Mouse (Mus musculus): Measurements from ENCODE around the gene Bcat2.

The Bcat2 gene

GRCm38 (mm10) chr7:45587631-45588592 is 18.0 kb downstream of the Bcat2 start:
- no peak for DNase-seq (ENCODE audit: low spot score in 2 of 2)

DNA sequence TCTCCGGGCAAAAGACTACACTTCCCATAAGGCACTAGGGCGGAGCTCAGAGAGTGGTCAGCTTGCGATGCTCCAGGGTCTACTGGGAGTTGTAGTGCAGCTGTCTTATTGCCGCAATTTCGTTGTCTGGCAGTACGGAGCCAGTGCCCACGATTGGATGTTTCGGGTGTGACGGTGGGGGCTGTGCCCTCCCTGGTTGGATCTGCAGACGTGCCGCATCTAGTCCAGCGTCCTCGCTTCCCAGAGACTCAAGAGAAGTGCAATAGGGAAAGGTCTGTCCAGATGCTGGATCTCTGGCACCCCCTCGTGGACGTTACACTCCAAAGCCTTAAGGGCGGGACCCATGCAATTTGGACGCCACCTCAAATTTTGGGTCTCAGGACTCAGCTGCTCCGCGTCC is 19.2 kb downstream of the Bcat2 start:
- peak; percentile 96 to 98 for DNase-seq (ENCODE audit: low spot score in 2 of 2)

- no peak for DNase-seq (ENCODE audit: low spot score in 2 of 2)
Observed at GRCm38 (mm10) chr7:45589898-45590297, 19.9 kb downstream of the Bcat2 start.

DNA sequence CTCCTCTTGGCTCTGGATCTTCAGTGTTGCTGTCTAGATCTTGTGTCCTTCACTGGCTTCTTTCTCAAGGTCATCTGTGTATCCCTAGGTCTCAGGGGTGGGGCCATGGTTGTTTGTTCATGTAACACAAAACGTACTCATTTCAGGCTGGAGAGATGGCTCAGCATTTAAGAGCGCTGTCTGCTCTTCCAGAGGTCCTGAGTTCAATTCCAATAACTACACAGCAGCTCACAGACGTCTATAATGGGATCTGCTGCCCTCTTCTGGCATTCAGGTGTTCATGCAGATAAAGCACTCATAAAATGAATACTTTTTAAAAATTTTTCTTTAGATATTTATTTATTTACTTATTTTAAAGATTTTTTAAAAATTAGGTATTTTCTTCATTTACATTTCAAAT is 20.9 kb downstream of the Bcat2 start:
- DNase-seq (ENCODE audit: low spot score in 2 of 2) = no peak

DNA sequence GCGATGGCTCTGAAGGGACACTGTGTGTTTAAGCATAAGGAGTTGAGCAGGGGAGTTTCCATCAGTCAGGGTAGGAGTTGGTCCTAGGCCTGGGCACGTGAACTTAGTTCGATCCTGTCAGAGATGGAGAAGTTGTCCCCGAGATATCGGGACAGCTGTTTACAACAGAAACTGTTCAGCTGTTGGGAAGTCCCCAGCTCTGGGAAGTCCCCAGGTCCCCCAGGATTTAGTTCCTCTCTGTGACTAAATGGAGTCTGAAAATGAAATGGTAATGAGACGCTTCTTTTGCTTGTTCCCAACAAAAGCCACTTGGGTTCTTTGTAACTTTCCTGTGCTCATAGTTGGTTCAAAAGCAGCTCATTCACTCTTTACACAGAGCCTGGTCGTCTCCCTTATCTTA is 21.9 kb downstream of the Bcat2 start:
- no peak for DNase-seq (ENCODE audit: low spot score in 2 of 2)

- peak; percentile 62 to 80 for DNase-seq (ENCODE audit: low spot score in 2 of 2)
Observed at GRCm38 (mm10) chr7:45593118-45593815, 23.3 kb downstream of the Bcat2 start.

GRCm38 (mm10) chr7:45595176-45595575 is 25.2 kb downstream of the Bcat2 start:
- no peak for DNase-seq (ENCODE audit: low spot score in 2 of 2)

DNA sequence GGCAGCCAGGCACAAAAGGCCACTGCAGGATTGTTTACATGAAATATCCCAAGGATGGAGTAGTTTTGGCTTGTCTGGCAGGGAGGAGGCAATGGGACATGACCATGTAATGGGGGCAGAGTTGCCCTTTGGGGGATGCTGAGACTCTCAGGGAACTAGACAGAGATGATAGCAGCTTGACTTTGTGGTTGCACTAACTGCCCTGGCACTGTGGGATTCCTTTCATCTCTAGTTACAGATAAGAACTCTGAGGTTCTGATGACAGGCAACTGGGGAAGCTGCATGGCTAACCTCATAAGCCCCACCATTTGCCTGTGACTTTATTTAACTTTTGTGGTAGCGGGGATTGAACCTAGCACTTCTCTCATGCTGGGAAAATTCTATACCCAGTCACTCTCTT is 26.2 kb downstream of the Bcat2 start:
- no peak for DNase-seq (ENCODE audit: low spot score in 2 of 2)

DNA sequence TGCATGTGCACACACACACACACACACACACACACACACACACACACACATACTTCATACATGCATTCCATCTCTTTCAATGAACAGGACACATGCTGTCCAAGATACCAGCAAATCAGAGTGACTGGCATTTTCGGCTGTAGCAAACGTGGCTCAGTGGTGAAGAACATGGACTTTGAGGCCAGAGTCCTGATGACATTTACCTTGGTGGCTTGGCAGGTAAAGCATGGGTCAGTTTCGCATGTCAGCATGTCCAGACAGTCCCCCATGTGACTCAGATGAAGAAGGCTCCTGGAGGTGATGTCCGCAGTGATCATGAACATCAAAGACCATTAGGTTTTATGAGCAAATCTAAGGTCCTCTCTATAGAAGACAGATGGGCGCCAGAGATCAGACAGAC is 27.1 kb downstream of the Bcat2 start:
- DNase-seq (ENCODE audit: low spot score in 2 of 2) = no peak

GRCm38 (mm10) chr7:45597527-45597926 is 27.6 kb downstream of the Bcat2 start:
- DNase-seq (ENCODE audit: low spot score in 2 of 2) = no peak

GRCm38 (mm10) chr7:45598960-45599879 is 29.3 kb downstream of the Bcat2 start:
- DNase-seq (ENCODE audit: low spot score in 2 of 2) = no peak

DNA sequence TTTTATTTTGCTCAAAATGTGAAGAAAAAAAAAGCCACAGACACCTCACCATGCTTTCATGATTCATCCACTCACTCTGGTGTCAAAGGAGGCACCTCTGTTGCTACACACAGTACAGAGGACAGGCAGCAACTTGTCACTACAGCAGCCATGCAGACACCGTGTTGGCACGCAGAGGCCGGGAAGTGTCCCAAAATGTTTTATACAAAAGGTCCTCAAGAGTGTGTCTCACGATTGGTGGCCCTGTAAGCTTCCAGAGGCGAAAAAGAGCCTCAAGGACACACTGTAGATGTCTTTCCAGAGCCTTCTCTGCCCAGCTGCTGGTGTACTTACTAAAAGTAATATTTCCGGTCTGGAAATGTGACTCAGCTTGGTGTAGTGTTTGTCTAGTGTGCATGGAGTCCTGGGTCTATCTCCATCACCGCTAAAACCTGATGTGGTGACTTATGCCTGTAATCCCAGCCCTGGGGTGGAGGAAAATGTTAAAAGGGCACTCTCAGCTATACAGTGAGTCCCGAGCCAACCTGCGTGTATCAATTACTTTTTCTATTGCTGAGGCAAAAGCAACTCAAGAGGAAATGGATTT is 35.8 kb downstream of the Bcat2 start:
- no peak for DNase-seq (ENCODE audit: low spot score in 2 of 2)

- no peak for DNase-seq (ENCODE audit: low spot score in 2 of 2)
Observed at GRCm38 (mm10) chr7:45609511-45609910, 39.6 kb downstream of the Bcat2 start.

DNA sequence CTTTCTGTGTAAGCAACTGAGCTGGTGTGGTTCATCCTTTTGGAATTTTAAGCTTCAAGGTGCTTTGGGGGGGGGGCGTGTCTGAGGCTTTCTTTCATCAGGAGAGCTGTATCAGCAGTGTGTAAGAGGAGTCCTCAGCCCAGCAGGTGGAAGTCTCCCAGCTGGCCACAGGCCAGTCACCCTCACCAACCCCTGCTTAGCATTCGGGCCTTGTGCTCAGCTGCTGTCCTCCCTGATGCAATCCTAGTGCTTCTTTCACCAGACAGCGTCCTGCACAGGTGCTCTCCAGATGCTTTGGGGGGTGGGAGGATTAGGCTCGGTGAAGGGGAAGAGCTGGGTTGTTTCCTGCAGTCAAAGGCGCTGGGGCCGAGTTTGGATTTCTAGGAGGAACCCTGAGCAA is 46.3 kb downstream of the Bcat2 start:
- no peak for DNase-seq (ENCODE audit: low spot score in 2 of 2)

DNA sequence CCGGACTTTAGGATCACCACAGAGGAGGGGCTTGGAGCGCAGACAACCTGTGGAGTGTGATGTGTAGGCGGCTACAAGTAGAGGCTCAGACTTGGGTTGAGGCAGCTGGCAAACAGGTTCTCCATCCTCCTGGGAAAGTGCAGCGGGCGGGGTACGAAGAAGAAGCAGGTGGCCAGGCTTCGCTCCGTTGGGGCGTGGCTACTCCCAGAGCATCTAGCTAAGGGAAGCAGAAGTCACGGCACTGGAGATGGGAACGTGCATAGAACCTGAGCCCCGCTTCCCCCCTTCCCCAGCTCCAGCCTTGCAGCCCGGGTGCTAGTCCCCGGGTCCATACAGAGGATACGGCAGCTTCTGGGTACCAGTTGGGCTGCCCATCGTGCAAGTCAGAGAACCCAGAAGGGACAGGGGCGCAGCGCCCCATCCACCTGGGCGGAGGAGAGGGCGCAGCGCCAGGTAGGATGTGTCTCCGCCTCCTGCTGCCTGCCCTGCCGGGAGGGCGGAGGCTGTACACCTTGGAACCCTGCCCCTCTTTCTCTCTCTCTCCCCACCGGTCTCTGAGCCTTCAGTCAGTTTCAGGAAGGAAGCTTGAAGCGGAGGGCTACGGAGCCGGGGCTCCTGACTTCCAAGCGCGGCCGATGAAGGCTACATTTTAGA is 47.2 kb downstream of the Bcat2 start, which contains the start of gene Fut1:
Gene Fut1, plus strand, starts transcription at position 248 of the 654 bp plus-strand sequence.
- DNase-seq (ENCODE audit: low spot score in 2 of 2) = no peak

GRCm38 (mm10) chr7:45618316-45618715 is 48.4 kb downstream of the Bcat2 start:
- no peak for DNase-seq (ENCODE audit: low spot score in 2 of 2)

- DNase-seq (ENCODE audit: low spot score in 2 of 2) = no peak
Observed at GRCm38 (mm10) chr7:45619592-45619991, 49.6 kb downstream of the Bcat2 start.

DNA sequence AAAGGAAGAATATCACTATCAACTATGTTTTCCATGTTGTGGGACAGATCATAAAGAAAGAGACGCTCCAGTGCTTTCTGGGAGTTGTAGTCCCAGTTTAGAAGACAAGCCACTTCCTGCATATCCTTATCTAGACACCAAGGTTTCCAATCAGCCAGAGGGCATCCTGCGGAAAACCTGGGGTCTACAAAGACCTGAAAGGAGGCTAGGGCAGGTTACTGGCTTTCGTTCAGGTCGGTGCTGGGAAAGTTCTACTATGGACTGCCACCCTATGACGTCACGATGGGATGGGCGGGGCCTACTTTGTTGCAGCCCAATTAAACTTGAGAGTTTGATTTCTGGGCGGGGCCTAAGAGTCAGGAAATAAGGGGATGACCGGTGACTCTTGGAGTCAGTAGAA is 51.5 kb downstream of the Bcat2 start, which contains the start of gene Izumo1:
Gene Izumo1, plus strand, starts transcription at position 369 of the 400 bp plus-strand sequence.
- DNase-seq (ENCODE audit: low spot score in 2 of 2) = no peak

- DNase-seq (ENCODE audit: low spot score in 2 of 2) = no peak
Observed at GRCm38 (mm10) chr7:45623507-45623906, 53.6 kb downstream of the Bcat2 start.

DNA sequence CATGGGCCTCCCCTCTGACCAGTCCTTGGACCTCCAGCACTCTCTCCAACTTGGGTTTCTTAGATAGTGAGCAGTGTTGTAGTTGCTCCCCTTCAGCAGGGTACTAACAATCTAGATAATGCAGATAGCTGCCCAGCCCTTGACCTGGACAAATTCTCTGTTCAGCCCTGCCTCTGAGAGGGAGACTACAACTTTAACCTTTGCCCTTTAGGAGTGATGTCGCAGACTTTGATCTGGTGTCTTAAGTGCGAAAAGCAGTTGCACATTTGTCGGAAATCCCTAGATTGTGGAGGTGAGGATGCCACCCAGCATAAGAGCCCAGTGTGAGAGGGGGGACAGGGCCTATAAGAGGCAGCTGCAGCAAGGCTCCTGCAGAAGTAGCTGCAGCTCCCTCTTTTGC is 54.8 kb downstream of the Bcat2 start:
- no peak for DNase-seq (ENCODE audit: low spot score in 2 of 2)

GRCm38 (mm10) chr7:45625481-45625880 is 55.5 kb downstream of the Bcat2 start:
- DNase-seq (ENCODE audit: low spot score in 2 of 2) = no peak

Data from frontal cortex, postnatal 36 days (tissue).